Mouse (Mus musculus) intestine, embryonic 14.5 days (tissue): ENCODE measurements around the gene Fbxl19. TPM values are rescaled to one million over a fixed set of nuclear protein-coding genes. Genes with fewer than 3 reads are reported as not detected.

Source experiments
- ATAC-seq: fragments of 200-750 bp; cut with Nextera tagmentation; replicated peaks from 2 replicates; pipeline ENCODE4 v1.8.0; 2017; ENCODE audit warnings: low read depth, moderate number of reproducible peaks, moderate TSS enrichment, moderate library complexity; ENCODE audit not compliant: low FRiP score, low TSS enrichment
- DNase-seq: peaks from one replicate; pipeline ENCODE4 v3.0.0-alpha.2; 2018; ENCODE audit warnings: low spot score
- H3K27ac ChIP-seq: fragments of 300-500 bp; sonication (generic); 2 replicates; pipeline ENCODE4 v1.5.1; 2014; ENCODE audit warnings: low read depth, mild to moderate bottlenecking, control low read depth
- H3K27me3 ChIP-seq: fragments of 300-500 bp; sonication (generic); replicated peaks from 2 replicates; pipeline ENCODE4 v1.6.1; 2014; ENCODE audit warnings: low read length, control low read depth; ENCODE audit not compliant: control insufficient read depth, insufficient read depth
- H3K36me3 ChIP-seq: fragments of 300-500 bp; sonication (generic); 2 replicates; pipeline ENCODE4 v1.6.1; 2014; ENCODE audit warnings: low read length, control low read depth; ENCODE audit not compliant: control insufficient read depth, insufficient read depth
- H3K4me1 ChIP-seq: fragments of 300-500 bp; sonication (generic); replicated peaks from 2 replicates; pipeline ENCODE4 v1.6.1; 2014; ENCODE audit warnings: low read length, control low read depth, mixed read lengths; ENCODE audit not compliant: control insufficient read depth, insufficient read depth
- H3K4me2 ChIP-seq: fragments of 300-500 bp; sonication (generic); 2 replicates; pipeline ENCODE4 v1.6.1; 2014; ENCODE audit warnings: low read length
- H3K4me3 ChIP-seq: fragments of 300-500 bp; sonication (generic); 2 replicates; pipeline ENCODE4 v1.5.1; 2014; ENCODE audit warnings: low read depth, low read length, control low read depth, mixed read lengths
- H3K9ac ChIP-seq: fragments of 300-500 bp; sonication (generic); 2 replicates; pipeline ENCODE4 v1.6.1; 2014; ENCODE audit warnings: mild to moderate bottlenecking, low read length
- H3K9me3 ChIP-seq: fragments of 300-500 bp; sonication (generic); 2 replicates; pipeline ENCODE4 v1.6.1; 2016; ENCODE audit warnings: low read length, control low read depth; ENCODE audit not compliant: control insufficient read depth
- WGBS: fragments of 180-500 bp; shearing (Covaris S2); extraction: QIAGEN DNeasy Blood & Tissue Kit; methylation state at CpG from one replicate; pipeline ENCODE4 v1.1.7; 2014; 5-methylcytosine and 5-hydroxymethylcytosine counted together
- polyA plus RNA-seq: library from polyadenylated mRNA; unstranded; fragments of >200 nt; fragmentation: Nextera tagmentation; extraction: Ambion mirVana; gene quantifications from 2 replicates; pipeline ENCODE4 v1.2.1, GENCODE M21; 2014

The Fbxl19 gene
- polyA plus RNA-seq, 1 experiment from 2014 or later: 4.2 TPM

DNA sequence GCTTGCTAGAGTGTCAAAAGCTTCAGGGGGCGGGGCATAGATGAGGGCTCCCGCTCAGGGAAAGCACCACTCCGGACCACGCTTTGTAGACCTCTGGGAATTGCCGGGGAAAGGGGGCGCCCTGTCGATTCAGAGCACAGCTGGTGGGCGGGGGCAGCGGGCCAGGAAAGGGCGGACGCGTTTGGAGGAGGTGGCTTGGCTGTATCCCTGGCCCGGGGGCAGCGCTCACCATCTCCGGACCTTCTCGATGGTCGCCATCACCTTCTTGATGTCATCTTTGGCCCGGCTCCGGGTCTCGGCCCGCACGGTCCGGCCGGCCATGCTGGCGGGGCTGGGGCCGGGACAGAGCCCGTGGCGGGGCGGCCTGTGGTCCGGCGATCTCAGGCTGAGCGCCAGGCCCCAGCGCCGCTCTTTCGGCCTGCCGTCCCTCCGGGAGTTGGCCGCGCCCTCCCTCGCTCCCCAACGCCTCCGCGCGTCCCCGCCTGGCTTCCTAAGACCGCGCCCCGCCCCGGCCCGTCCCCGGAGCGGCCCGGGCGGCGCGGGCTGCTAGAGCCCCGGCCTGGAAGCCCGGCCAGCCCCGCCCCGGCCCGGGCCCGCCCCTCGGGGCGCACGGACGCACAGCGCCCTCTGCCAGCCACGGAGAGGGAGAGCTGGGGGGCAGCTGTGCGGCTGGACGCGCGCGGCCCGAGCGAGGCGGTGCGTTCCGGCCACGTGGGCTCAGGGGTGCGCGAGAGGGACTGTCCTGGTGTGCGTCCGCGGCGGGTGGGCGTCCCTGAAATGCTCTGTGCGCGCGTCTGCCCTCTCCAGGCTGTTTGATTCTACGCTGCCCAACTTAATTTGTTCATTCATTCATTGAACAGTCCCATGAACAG, 35.9 kb upstream of the Fbxl19 start, which contains the start of gene Bcl7c:
Bcl7c (minus strand) TSS at position 727 of the 872 bp plus-strand sequence.
- no peaks in the 10 kb centered on the region for H3K27me3 ChIP-seq
- no peaks in the 10 kb centered on the region for H3K9me3 ChIP-seq
- ATAC-seq (peak; percentile 83), DNase-seq (peak; percentile 96)
- peaks cover 30% of the 10 kb centered on the region for H3K4me1 ChIP-seq
- under 1% methylated on average over 85 of the region's 90 CpGs for WGBS
- peak within 1 kb of the TSS; percentile 83 for H3K9ac ChIP-seq
- H3K27ac ChIP-seq: peak within 1 kb of the TSS; percentile 98
- peak within 1 kb of the TSS; percentile 73 for H3K4me2 ChIP-seq
- peak within 1 kb of the TSS; percentile 63 for H3K4me3 ChIP-seq
- peaks cover 33% of the 10 kb centered on the region for H3K36me3 ChIP-seq

DNA sequence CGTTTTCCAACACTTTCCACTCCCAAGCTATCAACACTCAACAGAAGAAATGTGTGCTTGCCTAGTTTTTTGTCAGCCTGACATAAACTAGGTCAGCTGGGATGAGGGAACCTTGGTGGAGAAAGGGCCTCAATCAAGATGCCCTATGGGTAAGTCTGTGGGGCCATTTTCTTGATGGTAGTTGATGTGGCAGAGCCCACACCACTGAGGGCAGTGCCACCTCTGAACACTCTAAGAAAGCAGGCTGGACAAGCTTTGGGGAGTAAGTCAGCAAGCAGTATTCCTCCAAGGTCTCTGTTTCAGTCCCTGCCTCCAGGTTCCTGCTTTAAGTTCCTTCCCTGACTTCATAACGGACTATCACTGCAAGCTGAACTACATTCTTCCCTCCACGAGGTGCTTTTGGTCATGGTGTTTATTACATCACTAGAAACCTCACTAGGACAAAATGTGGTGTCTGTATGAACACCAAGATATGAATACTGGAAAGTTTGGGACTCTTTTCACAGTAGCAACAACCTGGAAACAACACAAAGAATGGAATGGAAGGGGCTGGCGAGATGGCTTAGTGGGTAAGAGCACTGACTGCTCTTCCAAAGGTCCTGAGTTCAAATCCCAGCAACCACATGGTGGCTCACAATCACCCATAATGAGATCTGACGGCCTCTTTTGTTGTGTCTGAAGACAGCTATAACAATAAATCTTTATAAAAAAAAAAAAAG, 34.9 kb upstream of the Fbxl19 start:
- peak overlapping the region; percentile 83; the same call in 1 of the 2 replicates for H3K9ac ChIP-seq
- peak overlapping the region; percentile 73 for H3K4me2 ChIP-seq
- WGBS: 67% methylated on average over 5 of the region's 5 CpGs
- H3K36me3 ChIP-seq: peaks cover 23% of the 10 kb centered on the region
- peak overlapping the region; percentile 98; the same call in 1 of the 2 replicates for H3K27ac ChIP-seq
- H3K9me3 ChIP-seq: no peaks in the 10 kb centered on the region
- ATAC-seq (no peak), DNase-seq (no peak)
- no peaks in the 10 kb centered on the region for H3K27me3 ChIP-seq
- H3K4me3 ChIP-seq: peak overlapping the region; percentile 63
- peaks cover 35% of the 10 kb centered on the region for H3K4me1 ChIP-seq

DNA sequence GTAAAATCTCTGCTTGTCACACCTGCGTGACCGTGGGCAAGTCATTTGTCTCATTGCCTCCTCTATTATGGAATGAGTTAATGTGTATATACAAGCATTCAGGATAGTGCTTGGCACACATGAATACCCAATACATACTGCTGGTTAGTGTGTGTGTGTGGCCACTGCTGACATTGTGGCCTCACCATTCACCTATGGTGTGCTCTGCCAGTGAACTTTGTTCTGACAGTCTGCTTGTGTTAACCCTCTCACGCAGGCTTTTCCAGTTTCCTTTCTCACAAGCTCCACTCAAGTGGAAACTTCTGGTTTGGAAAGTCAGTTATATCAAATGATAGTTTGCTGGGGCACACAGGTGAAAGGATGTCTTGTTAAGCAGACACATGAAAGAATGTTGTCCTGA, 33.3 kb upstream of the Fbxl19 start:
- peaks cover 35% of the 10 kb centered on the region for H3K4me1 ChIP-seq
- ATAC-seq (no peak), DNase-seq (no peak)
- H3K27ac ChIP-seq: no peak overlapping the region
- 86% methylated on average over 3 of the region's 3 CpGs for WGBS
- H3K4me2 ChIP-seq: no peak overlapping the region
- no peak overlapping the region for H3K4me3 ChIP-seq
- H3K9ac ChIP-seq: no peak overlapping the region
- no peaks in the 10 kb centered on the region for H3K27me3 ChIP-seq
- no peaks in the 10 kb centered on the region for H3K9me3 ChIP-seq
- peaks cover 15% of the 10 kb centered on the region for H3K36me3 ChIP-seq

DNA sequence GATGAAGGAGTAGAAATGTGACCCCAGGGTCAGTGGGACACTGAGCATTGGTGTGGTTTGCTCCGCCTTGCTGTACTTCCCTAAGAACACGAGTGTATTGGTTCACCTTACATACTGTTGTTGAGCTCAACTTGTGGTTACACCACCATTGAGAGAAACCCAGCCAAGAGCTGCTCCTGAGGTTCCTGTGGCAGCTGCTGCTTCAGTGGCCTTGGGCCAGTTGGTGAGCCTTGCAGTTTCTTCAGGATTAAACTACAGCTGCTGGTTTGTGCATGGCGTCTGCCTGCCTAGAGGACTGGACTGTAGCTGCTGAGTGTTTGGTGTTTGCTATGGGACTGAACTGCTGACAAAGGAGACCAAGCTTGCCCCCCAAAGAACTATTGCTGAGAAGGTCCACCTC, 32.9 kb upstream of the Fbxl19 start:
- no peak overlapping the region for H3K9ac ChIP-seq
- peak overlapping the region; percentile 96 for H3K27ac ChIP-seq
- WGBS: 61% methylated on average over 3 of the region's 3 CpGs
- H3K4me2 ChIP-seq: no peak overlapping the region
- no peak for DNase-seq
- H3K4me1 ChIP-seq: peaks cover 33% of the 10 kb centered on the region
- H3K36me3 ChIP-seq: peaks cover 12% of the 10 kb centered on the region
- no peak for ATAC-seq
- no peak overlapping the region for H3K4me3 ChIP-seq
- no peaks in the 10 kb centered on the region for H3K27me3 ChIP-seq
- no peaks in the 10 kb centered on the region for H3K9me3 ChIP-seq

DNA sequence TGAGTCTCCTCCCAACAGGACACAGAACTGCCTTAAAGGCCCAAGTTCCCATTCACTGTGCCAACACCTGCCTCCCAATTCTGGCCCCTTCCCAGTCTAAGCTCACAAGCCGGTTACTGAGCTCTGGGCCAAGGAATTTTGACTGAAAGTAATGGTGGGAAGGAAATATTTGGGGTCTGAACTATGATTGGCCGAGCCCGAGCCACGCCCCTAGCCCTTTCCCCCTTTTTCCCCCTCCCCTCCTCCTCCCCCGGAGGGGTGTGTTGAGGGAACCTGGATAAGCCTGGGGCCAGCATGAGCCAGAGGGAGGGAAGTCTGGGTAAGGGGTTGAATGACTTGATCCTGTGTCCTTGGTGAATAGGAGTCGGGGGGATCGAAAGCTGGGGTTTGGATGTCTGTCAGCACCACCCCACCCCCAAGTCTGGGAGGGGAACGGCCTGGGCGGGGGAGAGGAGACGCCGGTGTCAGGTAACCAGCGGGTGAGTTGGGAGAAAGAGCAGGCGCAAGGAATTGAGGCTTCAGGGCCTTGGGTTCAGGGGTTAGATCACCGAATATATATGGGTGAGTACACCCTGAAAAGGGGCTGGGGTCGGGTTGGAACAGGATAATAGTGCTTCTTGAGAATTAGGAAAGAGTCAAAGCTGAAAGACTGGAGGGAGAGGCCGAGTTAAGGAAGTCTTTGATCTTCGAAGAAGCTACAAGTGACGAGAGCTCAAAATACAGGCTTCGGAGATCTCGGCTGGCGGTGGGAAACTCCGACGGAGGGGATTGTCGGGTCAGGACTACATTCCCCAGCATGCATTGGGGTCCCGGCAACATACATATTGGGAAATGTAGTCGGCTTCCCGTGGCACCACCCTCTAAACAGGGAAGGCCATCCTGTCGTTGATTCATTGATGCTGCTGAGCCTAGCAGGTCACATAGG, 31.6 kb upstream of the Fbxl19 start, which contains the start of gene Ctf1:
Ctf1 (plus strand) TSS at position 276 of the 925 bp plus-strand sequence.
- WGBS: 2% methylated on average over 28 of the region's 28 CpGs
- DNase-seq: peak; percentile 89

DNA sequence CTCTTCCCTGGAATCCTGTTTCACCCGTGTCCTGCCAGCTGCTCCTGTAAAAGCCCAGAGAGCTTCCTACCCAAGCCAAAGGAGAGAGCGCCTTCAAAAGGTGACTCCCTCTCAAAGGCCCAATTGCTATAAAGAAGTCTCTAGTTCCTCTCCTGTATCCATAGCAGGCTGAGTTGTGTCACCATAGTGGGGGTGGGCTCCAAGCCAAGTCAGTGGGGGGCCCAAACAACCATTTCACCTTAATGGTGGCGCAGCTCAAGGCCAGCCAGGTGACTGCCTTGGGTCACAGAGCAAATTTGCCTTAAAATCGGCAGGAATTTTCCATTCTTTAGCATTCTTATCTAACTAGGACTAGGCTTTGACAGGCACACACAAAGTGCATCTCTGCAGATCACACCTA, 29.5 kb upstream of the Fbxl19 start:
- H3K27me3 ChIP-seq: no peaks in the 10 kb centered on the region
- 0 out of 2 replicates have a peak, but pooled peaks cover 7% of the 10 kb centered on the region for H3K36me3 ChIP-seq
- no peaks in the 10 kb centered on the region for H3K9me3 ChIP-seq
- H3K9ac ChIP-seq: no peak overlapping the region
- no peak for DNase-seq
- WGBS: 78% methylated on average over 4 of the region's 4 CpGs
- H3K4me3 ChIP-seq: no peak overlapping the region
- H3K4me1 ChIP-seq: peaks cover 16% of the 10 kb centered on the region
- no peak overlapping the region for H3K27ac ChIP-seq
- no peak overlapping the region for H3K4me2 ChIP-seq
- ATAC-seq: no peak

More for the DNA sequence above, 31.6 kb upstream of the Fbxl19 start, which contains the start of gene Ctf1:
- Histone ChIP-seq H3K27me3 (no peaks in the 10 kb centered on the region), H3K36me3 (0 out of 2 replicates have a peak, but pooled peaks cover 7% of the 10 kb centered on the region), H3K27ac (peak within 1 kb of the TSS; percentile 96), H3K9me3 (no peaks in the 10 kb centered on the region), H3K4me2 (peak within 1 kb of the TSS; percentile 74), H3K4me3 (peak within 1 kb of the TSS; percentile 44), H3K4me1 (peaks cover 21% of the 10 kb centered on the region), H3K9ac (peak within 1 kb of the TSS; percentile 42)
- ATAC-seq: peak; percentile 29

DNA sequence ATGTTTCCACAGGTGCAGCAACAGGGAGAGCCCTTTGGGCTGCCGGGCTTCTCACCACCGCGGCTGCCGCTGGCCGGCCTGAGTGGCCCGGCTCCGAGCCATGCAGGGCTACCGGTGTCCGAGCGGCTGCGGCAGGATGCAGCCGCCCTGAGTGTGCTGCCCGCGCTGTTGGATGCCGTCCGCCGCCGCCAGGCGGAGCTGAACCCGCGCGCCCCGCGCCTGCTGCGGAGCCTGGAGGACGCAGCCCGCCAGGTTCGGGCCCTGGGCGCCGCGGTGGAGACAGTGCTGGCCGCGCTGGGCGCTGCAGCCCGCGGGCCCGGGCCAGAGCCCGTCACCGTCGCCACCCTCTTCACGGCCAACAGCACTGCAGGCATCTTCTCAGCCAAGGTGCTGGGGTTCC, 27.4 kb upstream of the Fbxl19 start:
- 0 out of 2 replicates have a peak, but pooled peaks cover 7% of the 10 kb centered on the region for H3K36me3 ChIP-seq
- 4% methylated on average over 41 of the region's 41 CpGs for WGBS
- H3K27ac ChIP-seq: no peak overlapping the region
- H3K4me3 ChIP-seq: peak overlapping the region; percentile 17; the same call in 1 of the 2 replicates
- ATAC-seq (peak; percentile 40), DNase-seq (peak; percentile 80)
- H3K4me2 ChIP-seq: peak overlapping the region; percentile 58
- H3K9me3 ChIP-seq: no peaks in the 10 kb centered on the region
- peak overlapping the region; percentile 36 for H3K9ac ChIP-seq
- no peaks in the 10 kb centered on the region for H3K27me3 ChIP-seq
- peaks cover 11% of the 10 kb centered on the region for H3K4me1 ChIP-seq

DNA sequence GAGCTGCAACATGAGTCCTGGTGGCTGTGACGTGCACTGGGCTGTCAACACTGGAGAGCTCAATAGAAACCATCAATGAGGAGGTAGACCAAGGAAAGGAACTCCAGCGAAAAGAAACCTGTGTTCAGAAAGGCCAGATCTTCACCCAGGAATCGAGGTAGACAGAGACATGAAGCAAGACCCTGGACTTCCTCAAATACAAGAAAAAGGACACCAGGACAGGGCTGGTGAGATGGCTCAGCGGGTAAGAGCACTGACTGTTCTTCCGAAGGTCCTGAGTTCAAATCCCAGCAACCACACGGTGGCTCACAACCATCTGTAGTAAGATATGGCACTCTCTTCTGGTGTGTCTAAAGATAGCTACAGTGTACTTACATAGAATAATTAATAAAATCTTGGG, 26.0 kb upstream of the Fbxl19 start:
- Histone ChIP-seq H3K4me2 (no peak overlapping the region), H3K27me3 (no peaks in the 10 kb centered on the region), H3K4me1 (peaks cover 6% of the 10 kb centered on the region), H3K9ac (no peak overlapping the region), H3K4me3 (no peak overlapping the region), H3K36me3 (0 out of 2 replicates have a peak, but pooled peaks cover 7% of the 10 kb centered on the region), H3K9me3 (no peaks in the 10 kb centered on the region), H3K27ac (no peak overlapping the region)
- WGBS: 90% methylated on average over 6 of the region's 6 CpGs
- no peak for ATAC-seq
- DNase-seq: no peak
